Mouse (Mus musculus) cerebellum, adult 9-11 months (tissue): ENCODE data around the gene Ezh1.
A peak's percentile ranks its signal among the peaks of the same experiment; 100 is the strongest.

Source experiments
- DNase-seq: peaks from one replicate; pipeline ENCODE4 v3.0.0; 2022

Gene Ezh1

GRCm38 (mm10) chr11:101164677-101165580 lies 61.3 kb downstream of the Ezh1 start:
- peak; percentile 44 for DNase-seq

- peak; percentile 37 for DNase-seq
Observed at GRCm38 (mm10) chr11:101164351-101164665, 62.0 kb downstream of the Ezh1 start.

GRCm38 (mm10) chr11:101163476-101164350 lies 62.5 kb downstream of the Ezh1 start:
- DNase-seq, result peak; percentile 66

GRCm38 (mm10) chr11:101162772-101163171 lies 63.5 kb downstream of the Ezh1 start:
- DNase-seq, result peak; percentile 72

GRCm38 (mm10) chr11:101162301-101162700 lies 64.0 kb downstream of the Ezh1 start:
- DNase-seq, result peak; percentile 50

GRCm38 (mm10) chr11:101161551-101161950 lies 64.7 kb downstream of the Ezh1 start:
- no peak for DNase-seq

- peak; percentile 53 for DNase-seq
Observed at GRCm38 (mm10) chr11:101160981-101161505, 65.2 kb downstream of the Ezh1 start.

- DNase-seq, result peak; percentile 55
Observed at GRCm38 (mm10) chr11:101160151-101160550, 66.1 kb downstream of the Ezh1 start.

GRCm38 (mm10) chr11:101155728-101156371 lies 70.4 kb downstream of the Ezh1 start, which contains the start of gene Tubg2:
Gene Tubg2 (plus strand): TSS chr11:101155907.
- DNase-seq, result peak; percentile 87

GRCm38 (mm10) chr11:101155151-101155550 lies 71.1 kb downstream of the Ezh1 start:
- peak; percentile 21 for DNase-seq

- peak; percentile 37 for DNase-seq
Observed at GRCm38 (mm10) chr11:101154648-101155047, 71.6 kb downstream of the Ezh1 start.

- no peak for DNase-seq
Observed at GRCm38 (mm10) chr11:101152825-101153224, 73.4 kb downstream of the Ezh1 start.

- no peak for DNase-seq
Observed at GRCm38 (mm10) chr11:101151063-101151462, 75.2 kb downstream of the Ezh1 start.

- DNase-seq, result peak; percentile 19
Observed at GRCm38 (mm10) chr11:101149178-101150105, 76.8 kb downstream of the Ezh1 start.

- DNase-seq, result no peak
Observed at GRCm38 (mm10) chr11:101148751-101149150, 77.5 kb downstream of the Ezh1 start.

GRCm38 (mm10) chr11:101146377-101146776 lies 79.9 kb downstream of the Ezh1 start:
- peak; percentile 52 for DNase-seq

- peak; percentile 73 for DNase-seq
Observed at GRCm38 (mm10) chr11:101143338-101144225, 82.7 kb downstream of the Ezh1 start.

- no peak for DNase-seq
Observed at GRCm38 (mm10) chr11:101142215-101142967, 83.9 kb downstream of the Ezh1 start.
